Mouse (Mus musculus): ENCODE results near the gene Bap1. TPM values are rescaled to one million over a fixed set of nuclear protein-coding genes. Genes with fewer than 3 reads are reported as not detected.

The Bap1 gene
- polyA plus RNA-seq (2012; rRNA removed) = 51.3 and 57.0 TPM in 2 replicates

DNA sequence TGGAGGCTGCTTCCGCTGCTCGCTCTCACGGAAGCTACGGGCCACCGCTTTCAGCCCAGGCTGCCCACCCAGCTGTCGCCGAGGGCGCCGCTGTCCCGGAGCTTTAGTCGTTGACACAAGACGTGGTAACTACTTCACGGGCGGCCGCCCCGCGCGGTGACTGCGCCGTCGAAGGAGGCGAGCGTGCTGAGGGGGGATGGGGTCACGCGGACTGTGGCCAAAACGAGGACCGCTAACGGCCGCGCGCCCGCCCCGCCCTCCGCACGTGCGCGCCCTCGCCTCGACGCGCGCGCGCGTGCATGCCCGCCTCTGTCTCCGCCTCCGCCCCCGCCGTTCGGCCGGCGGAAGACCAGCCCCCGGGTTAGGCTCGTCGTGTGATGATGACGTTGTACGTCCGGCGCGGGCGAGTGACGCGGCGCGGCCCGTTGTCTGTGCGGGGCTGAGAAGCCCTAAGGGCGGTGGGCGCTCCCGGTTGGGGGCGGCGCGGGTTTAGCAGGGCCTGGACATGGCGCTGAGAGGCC, at the start of gene Bap1, which contains the start of gene Phf7:
Bap1 (plus strand) TSS at position 367 of the 521 bp plus-strand sequence.
Phf7 (minus strand) TSS at position 234 of the 521 bp plus-strand sequence.
- no peak for DNase-seq (ENCODE audit: low read depth)

DNA sequence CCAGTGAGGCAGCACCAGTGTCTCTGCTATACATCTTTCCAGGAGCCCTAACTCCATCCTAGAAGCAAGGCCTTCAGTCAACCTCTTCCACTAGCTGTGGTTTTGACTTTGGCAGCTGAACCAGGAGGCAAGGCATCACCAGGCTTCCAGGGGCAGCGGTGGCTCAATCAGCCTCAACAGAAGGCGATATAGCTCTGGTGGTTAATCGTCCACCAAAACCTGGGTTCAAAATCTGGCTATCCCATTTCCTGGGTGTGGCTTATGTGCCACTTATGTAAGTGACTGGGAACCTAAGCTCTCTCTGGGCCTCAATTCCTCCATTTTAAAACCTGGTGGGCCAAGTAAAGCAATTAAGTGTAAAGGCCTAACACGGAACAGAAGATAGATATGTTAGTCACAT, 46.4 kb upstream of the Bap1 start:
- no peak for DNase-seq (ENCODE audit: low read depth)

DNA sequence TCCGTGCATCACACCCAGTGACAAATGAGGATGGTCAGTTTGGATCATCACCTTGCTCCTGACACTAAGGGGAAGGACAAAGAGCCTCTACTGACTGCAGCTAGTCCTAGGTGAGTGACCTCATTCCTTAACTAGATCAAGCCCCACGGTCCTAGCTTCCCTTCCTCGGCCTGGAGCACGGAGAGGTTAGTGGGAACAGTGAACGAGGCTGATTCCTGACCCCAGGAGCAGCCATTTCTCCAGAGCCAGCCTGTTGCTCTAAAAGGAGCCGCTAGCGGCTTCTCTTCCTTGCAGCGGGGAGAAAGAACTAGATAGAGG, 46.0 kb upstream of the Bap1 start:
- no peak for DNase-seq (ENCODE audit: low read depth)

GRCm38 (mm10) chr14:31205562-31206467, 45.4 kb upstream of the Bap1 start:
- no peak for DNase-seq (ENCODE audit: low read depth)

GRCm38 (mm10) chr14:31206472-31206981, 44.7 kb upstream of the Bap1 start:
- no peak for DNase-seq (ENCODE audit: low read depth)

DNA sequence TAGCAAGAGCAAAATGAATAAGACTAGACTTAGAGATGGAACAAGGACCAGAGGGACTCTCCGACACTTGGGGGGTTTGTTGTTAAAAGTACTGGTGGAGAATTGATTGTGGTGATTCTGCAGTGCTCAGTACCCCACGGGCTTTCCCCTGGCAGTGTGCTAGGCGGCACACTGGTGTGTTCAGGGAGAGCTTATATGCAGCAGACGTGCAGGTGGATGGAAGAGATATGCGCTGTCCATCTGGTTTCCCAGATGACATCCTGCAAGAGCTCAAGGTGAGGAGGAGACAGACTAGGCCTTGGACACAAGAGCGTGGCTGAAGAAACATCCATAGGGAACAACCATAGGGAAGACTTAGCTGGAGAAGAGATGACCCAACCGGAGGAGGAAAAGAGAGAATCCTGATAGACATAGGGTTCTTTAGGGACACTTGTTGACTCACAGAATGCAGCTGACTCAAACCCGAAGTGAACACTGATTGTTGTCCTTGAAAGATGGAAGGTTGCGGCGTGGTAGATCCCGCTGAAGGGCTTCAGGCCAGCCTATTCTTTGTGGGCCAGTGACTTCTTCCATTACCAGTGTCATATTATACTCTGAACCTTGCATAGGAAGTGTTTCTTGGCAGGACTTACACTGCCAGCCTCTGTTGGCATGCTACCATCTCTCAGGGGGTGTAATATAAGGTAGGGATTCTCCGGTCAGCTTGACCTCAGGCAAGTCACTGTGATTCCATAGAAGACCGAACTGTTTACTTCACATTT, 44.0 kb upstream of the Bap1 start:
- no peak for DNase-seq (ENCODE audit: low read depth)

DNA sequence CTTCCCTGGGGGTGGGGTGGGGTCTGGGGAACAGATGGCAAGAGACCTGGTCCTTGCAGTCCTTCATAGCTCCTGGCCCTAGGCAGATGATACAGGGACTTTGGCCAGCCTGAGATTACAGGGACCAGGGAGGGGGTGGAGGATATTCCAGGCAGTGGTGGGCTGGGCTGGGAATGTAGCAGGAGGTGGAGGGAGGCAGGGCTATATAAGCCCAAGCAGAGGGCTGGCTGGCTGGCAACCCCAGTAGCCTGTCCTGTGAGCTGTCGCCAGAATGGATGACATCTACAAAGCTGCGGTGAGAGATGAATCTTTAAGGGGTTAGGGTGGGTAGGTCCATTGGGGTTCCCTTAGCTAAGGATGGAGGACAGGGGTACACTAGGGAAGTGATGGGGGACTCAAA, 43.2 kb upstream of the Bap1 start, which contains the start of gene Tnnc1:
Tnnc1 (plus strand) TSS at position 229 of the 400 bp plus-strand sequence.
- DNase-seq (ENCODE audit: low read depth) = no peak

GRCm38 (mm10) chr14:31209133-31209557, 42.1 kb upstream of the Bap1 start:
- no peak for DNase-seq (ENCODE audit: low read depth)

DNA sequence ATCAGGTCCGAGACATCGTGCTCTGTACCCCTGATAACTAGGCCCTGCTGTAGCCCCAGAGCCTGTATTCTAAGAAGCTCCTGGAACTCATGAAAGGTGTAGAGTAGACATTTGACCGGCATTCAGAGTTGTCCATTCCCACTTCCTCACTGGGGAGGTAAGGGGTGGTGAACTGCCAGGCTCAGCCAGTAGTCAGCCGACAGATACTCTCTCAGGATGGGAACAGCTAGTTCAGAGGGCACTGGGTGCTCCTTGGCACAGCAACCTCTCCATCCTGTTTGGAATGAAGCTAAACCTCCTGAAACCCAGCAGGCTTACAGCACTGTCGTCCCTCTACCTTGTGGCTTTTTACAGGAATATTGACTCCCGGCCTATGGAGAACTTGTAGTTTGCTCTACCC, 39.4 kb upstream of the Bap1 start:
- no peak for DNase-seq (ENCODE audit: low read depth)

DNA sequence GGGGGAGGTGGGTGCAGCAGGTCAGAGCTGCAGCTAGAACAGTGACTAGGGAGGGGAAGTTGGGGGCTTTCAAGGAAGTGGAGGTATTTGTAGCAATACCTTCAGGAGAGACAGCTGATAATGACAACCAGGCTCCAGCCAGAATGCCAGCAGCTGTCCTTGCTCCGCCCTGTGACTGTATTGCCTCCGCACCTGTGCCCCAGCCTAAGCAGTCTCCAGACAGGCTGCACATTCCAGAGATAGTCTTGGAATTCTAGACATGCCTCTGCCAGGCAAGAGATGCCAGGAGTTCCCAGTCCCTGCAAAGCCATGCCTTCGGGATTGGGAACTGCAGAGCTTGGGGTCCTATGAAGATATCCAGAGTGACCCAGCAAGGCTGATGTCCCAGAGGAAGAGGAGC, 38.8 kb upstream of the Bap1 start:
- no peak for DNase-seq (ENCODE audit: low read depth)

GRCm38 (mm10) chr14:31213868-31214267, 37.4 kb upstream of the Bap1 start:
- DNase-seq (ENCODE audit: low read depth) = no peak

- no peak for DNase-seq (ENCODE audit: low read depth)
Measured at GRCm38 (mm10) chr14:31214684-31215083, 36.6 kb upstream of the Bap1 start.

GRCm38 (mm10) chr14:31215157-31216002, 35.9 kb upstream of the Bap1 start:
- no peak for DNase-seq (ENCODE audit: low read depth)

- no peak for DNase-seq (ENCODE audit: low read depth)
Measured at GRCm38 (mm10) chr14:31216846-31217245, 34.4 kb upstream of the Bap1 start, which contains the start of gene Nisch. Gene Nisch (minus strand): TSS chr14:31216946.

- DNase-seq (ENCODE audit: low read depth) = no peak
Measured at GRCm38 (mm10) chr14:31217666-31218065, 33.6 kb upstream of the Bap1 start, which contains the start of gene Sema3g. Gene Sema3g (plus strand): TSS chr14:31217860.

DNA sequence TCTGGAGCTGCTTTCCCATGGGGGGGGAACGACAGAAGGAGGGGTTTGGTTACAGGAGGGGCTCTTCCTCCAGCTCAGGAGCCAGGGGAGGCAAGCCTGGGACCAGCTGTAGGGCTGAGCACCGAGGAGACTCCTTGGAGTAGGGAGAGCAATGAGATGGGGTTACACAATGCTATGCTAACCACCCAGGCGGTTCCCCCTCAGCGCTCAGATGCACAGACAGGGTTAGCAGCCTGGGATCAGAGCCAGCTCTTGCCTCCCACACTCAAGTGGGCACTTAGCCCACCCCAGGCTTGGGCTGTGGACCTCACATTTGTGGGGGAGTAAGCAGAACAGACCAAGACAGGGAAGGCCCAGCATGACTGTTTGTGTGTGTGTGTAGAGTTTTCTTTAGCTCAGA, 24.3 kb upstream of the Bap1 start:
- DNase-seq (ENCODE audit: low read depth) = no peak

DNA sequence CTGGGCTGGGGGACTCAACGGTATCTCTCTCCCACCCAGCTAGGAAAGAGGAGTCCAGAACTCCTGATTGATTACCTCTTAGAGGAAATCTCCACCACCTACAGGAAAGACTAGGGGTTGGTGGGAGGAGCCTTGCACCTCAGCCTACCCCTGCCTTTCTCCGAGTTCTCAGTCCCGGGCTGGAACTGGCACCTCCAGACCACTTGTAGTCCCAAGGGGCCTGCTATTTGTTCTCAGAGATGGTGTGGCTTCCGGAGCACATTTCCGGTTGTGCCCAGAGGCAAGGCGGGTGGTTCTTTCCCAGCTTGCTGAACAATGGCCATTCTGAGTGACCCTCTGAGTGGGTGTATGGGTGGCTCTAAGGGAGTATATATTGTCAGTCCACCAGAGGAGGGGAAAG, 23.0 kb upstream of the Bap1 start:
- no peak for DNase-seq (ENCODE audit: low read depth)

DNA sequence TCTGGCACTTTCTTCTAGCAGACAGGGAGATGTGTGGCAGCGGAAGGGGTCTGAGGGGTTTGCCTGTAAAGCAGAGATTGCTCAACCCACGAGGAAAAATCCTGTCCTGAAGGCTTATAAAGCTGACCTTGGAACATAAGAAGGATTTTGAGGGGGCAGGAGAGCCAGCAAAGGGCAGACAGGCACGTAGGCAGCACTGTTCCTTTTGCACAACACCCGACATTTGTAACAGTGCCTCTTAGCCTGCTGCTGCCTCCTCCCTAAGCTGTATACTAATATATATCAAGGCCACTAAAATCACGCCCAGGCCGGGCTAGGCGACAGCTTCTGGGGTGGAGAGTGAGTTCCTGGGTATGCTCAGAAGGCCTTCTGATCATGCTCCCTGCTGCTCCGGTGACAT, 20.8 kb upstream of the Bap1 start:
- DNase-seq (ENCODE audit: low read depth) = no peak

- no peak for DNase-seq (ENCODE audit: low read depth)
Measured at GRCm38 (mm10) chr14:31232404-31233069, 18.7 kb upstream of the Bap1 start.

Data from gonadal fat pad, adult 2 months (tissue).